Mouse (Mus musculus): ENCODE results near the gene Slc10a7.

GRCm38 (mm10) chr8:78623972-78624371 is 114.8 kb downstream of the Slc10a7 start:
- no peak for TF ChIP-seq CTCF (IDR thresholded peaks at IDR 0.05; ENCODE audit: control insufficient read depth, insufficient read depth, low read length)
- TF ChIP-seq POLR2A (IDR thresholded peaks at IDR 0.05; ENCODE audit: borderline replicate concordance, control insufficient read depth, low read depth, low read length) = no peak
